Mouse (Mus musculus): ENCODE results near the gene Uggt1.

DNA sequence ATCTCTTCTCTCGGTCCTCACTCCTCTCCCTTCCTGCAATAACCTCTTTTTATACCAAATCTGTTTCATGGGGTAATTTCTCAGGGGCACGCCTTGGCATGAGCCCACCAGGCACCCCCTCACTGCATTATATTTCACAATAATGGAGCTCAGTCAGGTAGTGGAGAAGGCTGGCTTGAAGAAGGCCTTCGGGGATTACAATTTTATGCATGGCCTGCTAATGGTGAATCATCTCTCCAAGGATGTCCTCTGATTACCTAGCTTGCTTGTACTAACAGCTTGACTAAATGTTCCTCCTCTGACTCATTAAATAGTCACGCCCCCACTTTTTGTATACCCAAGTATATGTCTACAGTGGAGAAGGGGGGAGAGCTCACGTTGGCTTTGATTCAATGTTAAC lies 128.0 kb downstream of the Uggt1 start:
- TF ChIP-seq CTCF (IDR thresholded peaks at IDR 0.05; ENCODE audit: low read depth) (no peak), EP300 (IDR thresholded peaks at IDR 0.05; ENCODE audit: low read depth) (no peak)
